Mouse (Mus musculus): ENCODE results near the gene Hcst. TPM values are rescaled to one million over a fixed set of nuclear protein-coding genes. Genes with fewer than 3 reads are reported as not detected.

Gene Hcst
- polyA plus RNA-seq, 1 experiment from 2014 or later = 0.72 TPM

DNA sequence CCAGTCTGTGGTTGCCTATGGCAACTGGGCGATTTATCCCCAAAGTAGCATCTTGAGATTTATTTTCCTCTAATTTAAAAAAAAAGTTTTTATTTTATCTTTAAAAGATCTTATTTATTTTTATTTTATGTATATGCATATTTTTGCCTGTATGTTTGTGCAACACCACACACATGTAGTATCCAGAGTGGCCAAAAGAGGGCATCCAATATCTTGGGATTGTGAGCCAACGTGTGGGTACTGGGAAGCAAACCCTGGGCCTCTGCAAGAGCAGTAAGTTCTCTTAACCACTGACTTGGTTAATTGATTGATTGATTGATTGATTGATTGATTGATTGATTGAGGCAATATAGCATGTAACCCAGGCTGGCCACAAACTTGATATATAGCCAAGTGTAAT, 24.8 kb downstream of the Hcst start:
- Histone ChIP-seq H3K4me2 (ENCODE audit: low read depth, low read length) (no peak overlapping the region), H3K9ac (replicated peaks; ENCODE audit: low read length) (no peak overlapping the region), H3K4me1 (ENCODE audit: control insufficient read depth, insufficient read depth, low read length) (no peaks in the 10 kb centered on the region), H3K36me3 (replicated peaks; ENCODE audit: control insufficient read depth, insufficient read depth, low read depth, low read length) (no peaks in the 10 kb centered on the region), H3K27me3 (ENCODE audit: control insufficient read depth, insufficient read depth, low read length) (no peaks in the 10 kb centered on the region), H3K9me3 (replicated peaks; ENCODE audit: control insufficient read depth, low read length) (no peaks in the 10 kb centered on the region), H3K27ac (replicated peaks; ENCODE audit: low read depth, low read length) (no peak overlapping the region), H3K4me3 (ENCODE audit: low read depth, low read length) (no peak overlapping the region)
- ATAC-seq (replicated peaks; ENCODE audit: insufficient number of reproducible peaks, low FRiP score, low TSS enrichment, low read depth) = no peak
- 41% methylated on average over 2 of the region's 2 CpGs for WGBS
- no peak for DNase-seq (ENCODE audit: low spot score)

DNA sequence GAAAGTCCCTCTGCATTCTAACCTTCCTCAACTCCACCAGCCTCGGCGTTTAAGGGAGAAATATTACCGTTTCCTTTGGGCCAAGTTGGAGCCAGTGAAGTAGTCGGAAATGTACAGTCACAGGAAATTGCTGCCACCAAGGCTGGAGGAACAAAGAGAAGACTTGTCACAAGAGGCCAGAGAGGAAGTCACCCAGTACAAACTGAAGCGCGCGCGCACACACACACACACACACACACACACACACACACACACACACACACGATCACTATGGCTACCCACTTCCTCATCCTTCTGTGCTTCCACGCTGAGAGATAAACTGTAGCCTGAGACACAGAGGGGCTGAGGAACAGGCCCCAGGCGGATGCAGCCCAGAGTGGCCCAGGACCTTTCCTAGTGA, 25.3 kb downstream of the Hcst start:
- Histone ChIP-seq H3K27ac (replicated peaks; ENCODE audit: low read depth, low read length) (0 out of 2 replicates have a peak overlapping the region, but pooled peaks have one; percentile 6), H3K4me2 (ENCODE audit: low read depth, low read length) (no peak overlapping the region), H3K4me1 (ENCODE audit: control insufficient read depth, insufficient read depth, low read length) (no peaks in the 10 kb centered on the region), H3K27me3 (ENCODE audit: control insufficient read depth, insufficient read depth, low read length) (no peaks in the 10 kb centered on the region), H3K4me3 (ENCODE audit: low read depth, low read length) (no peak overlapping the region), H3K36me3 (replicated peaks; ENCODE audit: control insufficient read depth, insufficient read depth, low read depth, low read length) (no peaks in the 10 kb centered on the region), H3K9me3 (replicated peaks; ENCODE audit: control insufficient read depth, low read length) (no peaks in the 10 kb centered on the region), H3K9ac (replicated peaks; ENCODE audit: low read length) (no peak overlapping the region)
- ATAC-seq (replicated peaks; ENCODE audit: insufficient number of reproducible peaks, low FRiP score, low TSS enrichment, low read depth) (no peak), DNase-seq (ENCODE audit: low spot score) (no peak)
- WGBS = 35% methylated on average over 11 of the region's 11 CpGs

DNA sequence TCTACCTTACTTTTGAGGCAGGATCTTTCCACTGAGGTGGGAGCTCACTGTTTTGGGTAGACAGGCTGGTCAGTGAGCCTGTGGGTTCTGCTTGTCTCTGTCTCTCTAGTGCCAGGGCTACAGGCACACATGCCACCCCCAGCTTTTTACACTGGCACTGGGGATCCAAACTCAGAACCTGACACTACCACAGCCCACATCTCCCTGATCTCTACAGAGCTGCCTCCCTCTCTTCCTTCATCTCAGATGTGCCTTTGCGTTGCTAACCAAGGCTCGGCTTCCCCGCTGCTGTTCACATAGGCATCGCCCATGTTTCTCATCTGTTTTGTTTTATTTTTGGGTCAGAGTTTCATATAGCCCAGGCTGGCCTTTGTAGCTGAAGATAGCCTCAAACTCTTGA, 26.0 kb downstream of the Hcst start:
- H3K9me3 ChIP-seq (replicated peaks; ENCODE audit: control insufficient read depth, low read length) = no peaks in the 10 kb centered on the region
- H3K4me2 ChIP-seq (ENCODE audit: low read depth, low read length) = no peak overlapping the region
- no peaks in the 10 kb centered on the region for H3K4me1 ChIP-seq (ENCODE audit: control insufficient read depth, insufficient read depth, low read length)
- ATAC-seq (replicated peaks; ENCODE audit: insufficient number of reproducible peaks, low FRiP score, low TSS enrichment, low read depth) (no peak), DNase-seq (ENCODE audit: low spot score) (no peak)
- H3K36me3 ChIP-seq (replicated peaks; ENCODE audit: control insufficient read depth, insufficient read depth, low read depth, low read length) = no peaks in the 10 kb centered on the region
- no peaks in the 10 kb centered on the region for H3K27me3 ChIP-seq (ENCODE audit: control insufficient read depth, insufficient read depth, low read length)
- H3K27ac ChIP-seq (replicated peaks; ENCODE audit: low read depth, low read length) = no peak overlapping the region
- WGBS = 86% methylated on average over 4 of the region's 4 CpGs
- no peak overlapping the region for H3K9ac ChIP-seq (replicated peaks; ENCODE audit: low read length)
- no peak overlapping the region for H3K4me3 ChIP-seq (ENCODE audit: low read depth, low read length)

DNA sequence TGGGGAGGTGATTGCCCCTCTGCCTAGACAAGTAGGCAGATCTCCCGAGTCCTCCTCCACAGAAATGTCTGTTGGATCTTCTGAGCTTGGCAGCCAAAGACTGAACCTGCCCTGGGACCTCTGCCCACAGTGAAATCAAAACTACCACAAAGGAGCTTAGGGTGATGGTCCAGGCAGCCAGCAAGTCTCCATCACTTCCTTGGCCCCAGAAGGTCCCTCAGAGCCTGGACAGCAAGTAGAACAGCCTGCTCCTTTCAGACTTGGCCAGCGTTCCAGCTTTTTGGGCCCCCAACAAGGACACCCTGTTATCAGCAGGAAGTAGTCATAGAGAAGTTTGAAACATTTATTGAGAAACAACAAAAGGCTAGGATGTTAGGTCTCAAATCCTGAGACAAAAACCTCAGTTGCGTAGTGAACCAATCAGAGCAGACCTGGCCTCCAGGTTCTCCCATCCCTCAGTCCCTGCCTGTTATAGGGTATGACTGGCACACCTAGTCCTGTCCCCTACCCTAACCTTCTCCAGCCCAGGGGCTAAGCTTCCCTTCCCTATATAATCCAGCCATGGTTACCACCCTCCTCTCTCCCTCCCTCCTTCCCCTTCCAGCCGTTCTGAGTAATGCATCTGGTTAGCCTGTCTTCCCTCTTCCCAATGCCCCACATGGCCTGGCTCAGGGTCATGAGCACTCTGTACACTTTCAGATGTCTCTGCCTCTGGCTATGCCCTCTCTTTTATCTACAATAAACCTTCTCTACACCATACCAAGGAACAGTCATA, 26.7 kb downstream of the Hcst start:
- H3K9ac ChIP-seq (replicated peaks; ENCODE audit: low read length) = no peak overlapping the region
- H3K9me3 ChIP-seq (replicated peaks; ENCODE audit: control insufficient read depth, low read length) = no peaks in the 10 kb centered on the region
- no peak for DNase-seq (ENCODE audit: low spot score)
- H3K4me3 ChIP-seq (ENCODE audit: low read depth, low read length) = no peak overlapping the region
- H3K27me3 ChIP-seq (ENCODE audit: control insufficient read depth, insufficient read depth, low read length) = no peaks in the 10 kb centered on the region
- no peaks in the 10 kb centered on the region for H3K36me3 ChIP-seq (replicated peaks; ENCODE audit: control insufficient read depth, insufficient read depth, low read depth, low read length)
- H3K27ac ChIP-seq (replicated peaks; ENCODE audit: low read depth, low read length) = no peak overlapping the region
- WGBS = 78% methylated on average over 4 of the region's 4 CpGs
- H3K4me1 ChIP-seq (ENCODE audit: control insufficient read depth, insufficient read depth, low read length) = no peaks in the 10 kb centered on the region
- no peak for ATAC-seq (replicated peaks; ENCODE audit: insufficient number of reproducible peaks, low FRiP score, low TSS enrichment, low read depth)
- H3K4me2 ChIP-seq (ENCODE audit: low read depth, low read length) = no peak overlapping the region

DNA sequence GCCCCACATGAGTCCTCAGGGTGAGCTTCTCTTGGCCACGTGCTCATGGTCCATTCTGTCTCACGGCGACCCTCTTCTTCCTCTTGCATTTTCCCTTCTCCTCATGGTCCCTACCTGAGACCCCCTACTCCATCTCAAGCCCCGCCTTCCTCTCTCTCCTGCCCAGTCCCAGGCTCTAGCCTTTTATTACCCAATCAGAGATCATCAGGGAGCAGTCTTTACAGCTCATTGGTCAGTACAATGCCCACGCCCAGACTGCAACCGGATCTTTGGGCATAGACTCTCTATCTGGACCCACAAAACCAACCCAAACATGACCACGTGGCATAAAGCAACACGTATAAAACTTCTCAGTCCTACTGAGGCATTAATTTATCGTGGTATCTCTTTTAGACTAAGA, 35.5 kb downstream of the Hcst start:
- Histone ChIP-seq H3K36me3 (replicated peaks; ENCODE audit: control insufficient read depth, insufficient read depth, low read depth, low read length) (no peaks in the 10 kb centered on the region), H3K27me3 (ENCODE audit: control insufficient read depth, insufficient read depth, low read length) (no peaks in the 10 kb centered on the region), H3K9ac (replicated peaks; ENCODE audit: low read length) (no peak overlapping the region), H3K27ac (replicated peaks; ENCODE audit: low read depth, low read length) (no peak overlapping the region), H3K9me3 (replicated peaks; ENCODE audit: control insufficient read depth, low read length) (no peaks in the 10 kb centered on the region), H3K4me2 (ENCODE audit: low read depth, low read length) (no peak overlapping the region), H3K4me3 (ENCODE audit: low read depth, low read length) (no peak overlapping the region), H3K4me1 (ENCODE audit: control insufficient read depth, insufficient read depth, low read length) (no peaks in the 10 kb centered on the region)
- ATAC-seq (replicated peaks; ENCODE audit: insufficient number of reproducible peaks, low FRiP score, low TSS enrichment, low read depth) (no peak), DNase-seq (ENCODE audit: low spot score) (no peak)
- WGBS = 83% methylated on average over 9 of the region's 9 CpGs

DNA sequence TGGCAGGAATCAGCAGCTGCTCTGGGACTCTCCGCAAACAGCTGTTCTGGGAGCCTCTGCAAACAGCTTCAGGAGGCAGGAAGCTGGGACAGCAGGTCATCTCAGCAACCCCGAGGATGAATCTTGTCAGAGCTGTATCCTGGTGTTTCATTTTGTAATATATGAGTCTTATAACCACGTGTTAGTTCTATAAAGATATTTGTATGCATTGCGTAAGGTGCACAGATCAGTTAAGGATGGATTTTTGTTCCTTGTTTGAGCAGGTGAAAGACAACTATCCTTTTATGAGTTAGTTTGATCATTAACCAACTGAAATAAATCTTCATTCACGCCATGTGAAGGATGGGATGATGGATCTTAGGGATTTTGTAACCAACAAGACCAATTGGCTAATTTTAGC, 39.6 kb downstream of the Hcst start:
- 66% methylated on average over 5 of the region's 5 CpGs for WGBS
- Histone ChIP-seq H3K27me3 (ENCODE audit: control insufficient read depth, insufficient read depth, low read length) (no peaks in the 10 kb centered on the region), H3K4me2 (ENCODE audit: low read depth, low read length) (no peak overlapping the region), H3K36me3 (replicated peaks; ENCODE audit: control insufficient read depth, insufficient read depth, low read depth, low read length) (no peaks in the 10 kb centered on the region), H3K4me1 (ENCODE audit: control insufficient read depth, insufficient read depth, low read length) (no peaks in the 10 kb centered on the region), H3K27ac (replicated peaks; ENCODE audit: low read depth, low read length) (no peak overlapping the region), H3K9ac (replicated peaks; ENCODE audit: low read length) (no peak overlapping the region), H3K9me3 (replicated peaks; ENCODE audit: control insufficient read depth, low read length) (no peaks in the 10 kb centered on the region), H3K4me3 (ENCODE audit: low read depth, low read length) (no peak overlapping the region)
- DNase-seq (ENCODE audit: low spot score) (no peak), ATAC-seq (replicated peaks; ENCODE audit: insufficient number of reproducible peaks, low FRiP score, low TSS enrichment, low read depth) (no peak)

- Histone ChIP-seq H3K4me3 (ENCODE audit: low read depth, low read length) (peak overlapping the region; percentile 37), H3K27ac (replicated peaks; ENCODE audit: low read depth, low read length) (no peak overlapping the region), H3K4me1 (ENCODE audit: control insufficient read depth, insufficient read depth, low read length) (no peaks in the 10 kb centered on the region), H3K36me3 (replicated peaks; ENCODE audit: control insufficient read depth, insufficient read depth, low read depth, low read length) (no peaks in the 10 kb centered on the region), H3K9me3 (replicated peaks; ENCODE audit: control insufficient read depth, low read length) (no peaks in the 10 kb centered on the region), H3K9ac (replicated peaks; ENCODE audit: low read length) (peak overlapping the region; percentile 64), H3K4me2 (ENCODE audit: low read depth, low read length) (peak overlapping the region; percentile 61), H3K27me3 (ENCODE audit: control insufficient read depth, insufficient read depth, low read length) (no peaks in the 10 kb centered on the region)
- WGBS = under 1% methylated on average over 21 of the region's 21 CpGs
- DNase-seq (ENCODE audit: low spot score) = peak; percentile 98
- peak; percentile 99 for ATAC-seq (replicated peaks; ENCODE audit: insufficient number of reproducible peaks, low FRiP score, low TSS enrichment, low read depth)
Measured at GRCm38 (mm10) chr7:30373501-30373962, 46.1 kb downstream of the Hcst start.
